Mouse (Mus musculus) gastrocnemius, postnatal 14 days (tissue): ENCODE measurements around the gene Sh2d3c. TPM values are rescaled to one million over a fixed set of nuclear protein-coding genes. Genes with fewer than 3 reads are reported as not detected.

Source experiments
- DNase-seq: peaks from one replicate; pipeline ENCODE4 v3.0.0; 2021; ENCODE audit warnings: mixed read lengths
- intact Hi-C: fragments of 180-260 bp; cut with DNase I; formaldehyde crosslinking; loops from one replicate; pipeline ENCODE4 v1.15.1; 2025; ENCODE audit warnings: low total_unique reads
- microRNA-seq, 2 experiments: library from miRNA; unstranded; fragments of <30 nt; microRNA quantifications; one replicate each; pipeline ENCODE4 v1.2.0; 2021
- total RNA-seq, 2 experiments: library from RNA; stranded (reverse); gene quantifications; 2 replicates each; pipeline ENCODE4 v1.2.3; 2021

Gene Sh2d3c
- total RNA-seq, 2 experiments from 2014 or later, result 10.2 to 16.1 TPM

GRCm38 (mm10) chr2:32775359-32776074 is 54.7 kb downstream of the Sh2d3c start, which contains the start of the genes Ttc16 and Ptrh1:
TSS of gene Ttc16 (minus strand) at chr2:32775633.
TSS of gene Ptrh1 (plus strand) at chr2:32775786.
- DNase-seq, result peak; percentile 98
- intact Hi-C loops, result no loop called here

GRCm38 (mm10) chr2:32776192-32776591 is 55.3 kb downstream of the Sh2d3c start:
- DNase-seq, result no peak
- intact Hi-C loops, result no loop called here

- intact Hi-C loops, result loop anchor here (2.0 kb wide), 1 partner anchor 79 kb away; no protein-coding TSS in a partner anchor
- DNase-seq, result no peak
Measured at GRCm38 (mm10) chr2:32778081-32778480, 57.2 kb downstream of the Sh2d3c start.

GRCm38 (mm10) chr2:32779131-32779530 is 58.3 kb downstream of the Sh2d3c start:
- intact Hi-C loops, result loop anchor here (2.0 kb wide), 1 partner anchor 78 kb away; no protein-coding TSS in a partner anchor
- DNase-seq, result peak; percentile 74

GRCm38 (mm10) chr2:32779714-32780113 is 58.9 kb downstream of the Sh2d3c start:
- no peak for DNase-seq
- intact Hi-C loops, result loop anchor here (2.0 kb wide), 1 partner anchor 77 kb away; no protein-coding TSS in a partner anchor

GRCm38 (mm10) chr2:32781710-32782109 is 60.9 kb downstream of the Sh2d3c start:
- intact Hi-C loops, result no loop called here
- no peak for DNase-seq

- intact Hi-C loops, result no loop called here
- DNase-seq, result no peak
Measured at GRCm38 (mm10) chr2:32784048-32784681, 63.3 kb downstream of the Sh2d3c start, which contains the start of gene Cfap157. TSS of gene Cfap157 (minus strand) at chr2:32784428.

- intact Hi-C loops, result no loop called here
- DNase-seq, result no peak
Measured at GRCm38 (mm10) chr2:32787176-32787575, 66.3 kb downstream of the Sh2d3c start.

GRCm38 (mm10) chr2:32788581-32788980 is 67.7 kb downstream of the Sh2d3c start:
- DNase-seq, result no peak
- intact Hi-C loops, result no loop called here

GRCm38 (mm10) chr2:32791297-32791696 is 70.4 kb downstream of the Sh2d3c start:
- intact Hi-C loops, result loop anchor here (10.0 kb wide), 1 partner anchor 134 kb away; no protein-coding TSS in a partner anchor
- peak; percentile 71 for DNase-seq

GRCm38 (mm10) chr2:32795748-32796418 is 75.0 kb downstream of the Sh2d3c start:
- no peak for DNase-seq
- intact Hi-C loops, result loop anchor here (10.0 kb wide), 1 partner anchor 129 kb away; no protein-coding TSS in a partner anchor

- DNase-seq, result no peak
- intact Hi-C loops, result loop anchor here (10.0 kb wide), 1 partner anchor 126 kb away; no protein-coding TSS in a partner anchor
Measured at GRCm38 (mm10) chr2:32798251-32798962, 77.6 kb downstream of the Sh2d3c start.

Small RNA genes lying within 50 kb of the gene (microRNA-seq; reads per million reads assigned to microRNA genes)
- gene Gm47291 (0 reads per million in 2 experiments), gene Mir2861 (0 reads per million in 2 experiments), gene Mir3960 (0 reads per million in 2 experiments), gene Mir8093 (0 to 0.32 reads per million in 2 experiments)

Other genes starting within 250 kb of the Sh2d3c start
- gene Fam102a, start 185.7 kb upstream of the Sh2d3c start, total RNA-seq, result 1 to 10 TPM; 3.5 to 4.2 TPM
- gene Dpm2, start 150.2 kb upstream of the Sh2d3c start, total RNA-seq, result 10 to 100 TPM; 17.6 to 17.8 TPM
- not detected for gene Pip5kl1, start 146.3 kb upstream of the Sh2d3c start, total RNA-seq
- gene 9430097D07Rik, start 145.4 kb upstream of the Sh2d3c start, total RNA-seq, result not detected
- gene St6galnac4, start 134.0 kb upstream of the Sh2d3c start, total RNA-seq, result 10 to 100 TPM; 25.6 to 26.3 TPM
- gene St6galnac6, start 121.3 kb upstream of the Sh2d3c start, total RNA-seq, result 10 to 100 TPM; 42.7 to 51.0 TPM
- gene Ak1, start 99.3 kb upstream of the Sh2d3c start, total RNA-seq, result 1,000 to 10,000 TPM; 1,800 to 1,917 TPM
- 10 to 100 TPM; 46.8 to 49.3 TPM for gene Eng, start 74.5 kb upstream of the Sh2d3c start, total RNA-seq
- gene Fpgs, start 16.9 kb upstream of the Sh2d3c start, total RNA-seq, result 10 to 100 TPM in 1 of 2 experiments, 1 to 10 TPM in 1; 6.7 to 11.1 TPM
- gene Cdk9, start 8.0 kb upstream of the Sh2d3c start, total RNA-seq, result 10 to 100 TPM; 21.3 to 23.9 TPM
- not detected for gene 6330409D20Rik, start 20.0 kb downstream of the Sh2d3c start, total RNA-seq
- 1 to 10 TPM; 7.5 to 8.2 TPM for gene Tor2a, start 36.2 kb downstream of the Sh2d3c start, total RNA-seq
- not detected for gene Ttc16, start 54.6 kb downstream of the Sh2d3c start, total RNA-seq
- 1 to 10 TPM; 2.4 to 3.0 TPM for gene Ptrh1, start 54.7 kb downstream of the Sh2d3c start, total RNA-seq
- under 1 TPM in 1 of 2 experiments, not detected in 1; 0.35 TPM for gene Cfap157, start 63.4 kb downstream of the Sh2d3c start, total RNA-seq
- gene Stxbp1, start 126.2 kb downstream of the Sh2d3c start, total RNA-seq, result 10 to 100 TPM in 1 of 2 experiments, 1 to 10 TPM in 1; 7.2 to 10.6 TPM
- gene Fam129b, start 155.1 kb downstream of the Sh2d3c start, total RNA-seq, result 10 to 100 TPM; 12.1 to 15.8 TPM
- gene Rpl12, start 240.5 kb downstream of the Sh2d3c start, total RNA-seq, result 100 to 1,000 TPM; 105 to 143 TPM
- gene Lrsam1, start 240.6 kb downstream of the Sh2d3c start, total RNA-seq, result 10 to 100 TPM; 12.0 to 12.2 TPM